Mouse (Mus musculus) thymus, postnatal 36 days (tissue): ENCODE results near the gene Mapk8.

Experiments used
- DNase-seq, 2 experiments: peaks; one replicate each; pipeline ENCODE4 v3.0.0; 2022; ENCODE audit warnings: mixed read lengths in 2 of 2

The Mapk8 gene

GRCm38 (mm10) chr14:33398065-33398860, 48.7 kb downstream of the Mapk8 start:
- DNase-seq = no peak

- no peak for DNase-seq
Observed at GRCm38 (mm10) chr14:33380830-33381457, 66.0 kb downstream of the Mapk8 start.

- DNase-seq = no peak
Observed at GRCm38 (mm10) chr14:33378723-33379122, 68.2 kb downstream of the Mapk8 start.

- DNase-seq = no peak
Observed at GRCm38 (mm10) chr14:33377211-33377610, 69.7 kb downstream of the Mapk8 start.

- no peak for DNase-seq
Observed at GRCm38 (mm10) chr14:33374089-33374488, 72.9 kb downstream of the Mapk8 start.

GRCm38 (mm10) chr14:33373271-33373670, 73.7 kb downstream of the Mapk8 start:
- DNase-seq = no peak

- DNase-seq = peak; percentile 22 to 33
Observed at GRCm38 (mm10) chr14:33371248-33371647, 75.7 kb downstream of the Mapk8 start.

- DNase-seq = no peak
Observed at GRCm38 (mm10) chr14:33370056-33370455, 76.9 kb downstream of the Mapk8 start.

- DNase-seq = no peak
Observed at GRCm38 (mm10) chr14:33369375-33369774, 77.6 kb downstream of the Mapk8 start.

GRCm38 (mm10) chr14:33366891-33367777, 79.8 kb downstream of the Mapk8 start:
- DNase-seq = no peak

GRCm38 (mm10) chr14:33364061-33364460, 82.9 kb downstream of the Mapk8 start:
- DNase-seq = no peak

- DNase-seq = no peak
Observed at GRCm38 (mm10) chr14:33363611-33364010, 83.3 kb downstream of the Mapk8 start.

- no peak for DNase-seq
Observed at GRCm38 (mm10) chr14:33362807-33363206, 84.2 kb downstream of the Mapk8 start.

- no peak for DNase-seq
Observed at GRCm38 (mm10) chr14:33362122-33362521, 84.8 kb downstream of the Mapk8 start.

- DNase-seq = no peak
Observed at GRCm38 (mm10) chr14:33361546-33361945, 85.4 kb downstream of the Mapk8 start.

- no peak for DNase-seq
Observed at GRCm38 (mm10) chr14:33358891-33359290, 88.1 kb downstream of the Mapk8 start.

- DNase-seq = no peak
Observed at GRCm38 (mm10) chr14:33357600-33358368, 89.2 kb downstream of the Mapk8 start.

GRCm38 (mm10) chr14:33355276-33355675, 91.7 kb downstream of the Mapk8 start:
- no peak for DNase-seq

- no peak for DNase-seq
Observed at GRCm38 (mm10) chr14:33352890-33353289, 94.1 kb downstream of the Mapk8 start.

GRCm38 (mm10) chr14:33351984-33352722, 94.8 kb downstream of the Mapk8 start:
- DNase-seq = no peak

- no peak for DNase-seq
Observed at GRCm38 (mm10) chr14:33351019-33351418, 95.9 kb downstream of the Mapk8 start.

- no peak for DNase-seq
Observed at GRCm38 (mm10) chr14:33348146-33348545, 98.8 kb downstream of the Mapk8 start.
